Mouse (Mus musculus): ENCODE data around the gene Gstm3. TPM values are rescaled to one million over a fixed set of nuclear protein-coding genes. Genes with fewer than 3 reads are reported as not detected.
A peak's percentile ranks its signal among the peaks of the same experiment; 100 is the strongest.
"Not testable (repeated sequence)": the region's sequence is repeated elsewhere in the genome, so short reads cannot be mapped to it uniquely, and the experiment has no call there.

Gstm3 gene
- polyA plus RNA-seq, 1 experiment from 2014 or later = 0.17 TPM

DNA sequence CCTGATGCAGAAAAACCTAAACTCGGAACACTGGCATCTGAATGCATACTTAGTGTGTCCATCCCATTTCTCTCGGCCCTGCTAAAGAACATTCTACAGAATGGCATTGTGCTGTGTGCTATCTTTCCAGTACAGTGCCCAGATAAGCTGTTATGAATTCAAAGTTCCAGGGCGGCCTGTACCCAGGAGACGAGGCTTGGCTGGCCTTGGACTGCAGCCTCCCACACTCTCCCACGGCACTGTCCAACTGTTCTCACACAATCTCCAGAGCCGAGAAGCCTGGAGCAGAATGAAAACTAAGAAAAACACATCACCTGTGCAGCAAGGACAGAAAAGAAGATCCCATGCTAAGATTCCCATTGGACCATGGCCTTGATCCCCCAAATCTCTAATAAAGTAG, 13.6 kb upstream of the Gstm3 start:
- DNase-seq (ENCODE audit: low spot score) (no peak), ATAC-seq (replicated peaks; ENCODE audit: low FRiP score, low read depth) (no peak)
- no peak overlapping the region; the same call in 1 of the 2 replicates for H3K27ac ChIP-seq
- H3K36me3 ChIP-seq (ENCODE audit: insufficient read depth, low read length) = no peaks in the 10 kb centered on the region
- no peaks in the 10 kb centered on the region for H3K27me3 ChIP-seq (ENCODE audit: insufficient read depth, low read length)
- 56% methylated on average over 6 of the region's 6 CpGs for WGBS
- no peak for TF ChIP-seq CTCF (IDR thresholded peaks at IDR 0.05; ENCODE audit: low read depth)
- H3K4me3 ChIP-seq (replicated peaks; ENCODE audit: low read depth, low read length) = no peak overlapping the region
- H3K9ac ChIP-seq (ENCODE audit: low read depth, low read length) = no peak overlapping the region
- peaks cover 4% of the 10 kb centered on the region; the same call in 1 of the 2 replicates for H3K4me1 ChIP-seq (replicated peaks; ENCODE audit: insufficient read depth, low read length)
- H3K4me2 ChIP-seq (ENCODE audit: low read length) = no peak overlapping the region
- no peaks in the 10 kb centered on the region for H3K9me3 ChIP-seq (replicated peaks; ENCODE audit: low read length)

DNA sequence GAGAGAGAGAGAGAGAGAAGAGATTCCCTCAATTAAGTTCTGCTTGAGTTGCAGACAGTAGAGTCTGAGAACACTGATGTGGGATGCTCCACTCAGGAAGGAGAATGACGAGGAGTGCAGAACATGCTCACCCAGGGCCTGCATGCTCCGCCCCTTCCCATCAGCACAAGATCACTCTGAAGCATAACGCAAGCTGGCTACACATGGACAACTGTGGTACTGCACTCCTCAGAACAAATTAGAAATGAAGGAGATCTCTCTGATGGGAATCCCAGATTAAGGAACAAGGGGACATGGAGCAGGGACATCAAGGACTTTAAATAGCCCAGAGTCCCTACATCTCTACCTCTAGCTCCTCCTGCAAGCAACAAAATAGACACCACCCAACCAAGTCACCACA, 12.2 kb upstream of the Gstm3 start:
- Histone ChIP-seq H3K4me1 (replicated peaks; ENCODE audit: insufficient read depth, low read length) (peaks cover 4% of the 10 kb centered on the region; the same call in 1 of the 2 replicates), H3K27ac (no peak overlapping the region), H3K4me2 (ENCODE audit: low read length) (no peak overlapping the region), H3K9me3 (replicated peaks; ENCODE audit: low read length) (no peaks in the 10 kb centered on the region), H3K36me3 (ENCODE audit: insufficient read depth, low read length) (no peaks in the 10 kb centered on the region), H3K27me3 (ENCODE audit: insufficient read depth, low read length) (no peaks in the 10 kb centered on the region), H3K4me3 (replicated peaks; ENCODE audit: low read depth, low read length) (no peak overlapping the region), H3K9ac (ENCODE audit: low read depth, low read length) (no peak overlapping the region)
- 0 out of 2 replicates have a peak, but pooled peaks have one; percentile 45 for ATAC-seq (replicated peaks; ENCODE audit: low FRiP score, low read depth)
- 56% methylated on average over 3 of the region's 3 CpGs for WGBS
- no peak for DNase-seq (ENCODE audit: low spot score)
- TF ChIP-seq CTCF (IDR thresholded peaks at IDR 0.05; ENCODE audit: low read depth) = peak; percentile 27; the same call in 1 of the 2 replicates

DNA sequence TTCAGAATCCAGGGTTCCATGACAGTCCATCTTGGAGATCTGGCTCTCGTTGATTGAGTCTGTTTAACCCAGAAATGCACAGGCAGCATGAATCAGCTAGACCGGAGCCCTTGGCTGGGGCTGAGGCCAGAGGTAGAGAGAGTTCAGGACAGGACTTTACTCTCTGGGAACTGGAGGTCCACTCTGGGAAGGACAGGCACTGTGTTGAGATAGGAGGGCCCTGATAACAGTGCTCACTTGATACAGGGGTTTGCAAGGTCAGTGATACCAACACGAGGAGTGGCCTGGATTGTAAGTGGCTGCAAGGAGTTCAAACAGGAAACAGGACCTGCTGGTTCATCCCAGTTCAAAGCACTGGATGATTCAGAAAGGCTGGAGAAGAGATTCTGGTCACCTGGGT, 8.6 kb upstream of the Gstm3 start:
- WGBS = 66% methylated on average over 3 of the region's 3 CpGs
- H3K27ac ChIP-seq = no peak overlapping the region

DNA sequence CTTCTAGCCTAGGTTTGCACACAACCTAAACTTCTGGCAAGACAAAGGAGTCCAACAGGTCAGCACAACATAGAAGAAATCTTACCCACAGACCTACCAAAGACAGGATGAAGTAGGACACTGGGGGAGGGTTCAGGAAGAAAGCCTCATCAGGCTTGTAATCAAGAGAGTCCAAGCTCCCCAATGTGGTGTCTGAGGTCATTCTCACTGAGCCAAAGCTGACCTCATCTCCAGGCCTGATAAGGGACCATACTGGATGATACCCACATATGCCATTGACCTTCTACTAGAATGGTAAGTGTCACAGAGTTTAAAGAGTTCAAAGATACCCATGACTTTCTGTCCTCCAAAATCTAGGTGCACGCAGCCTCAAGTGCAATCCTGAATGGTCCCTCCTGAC, 5.2 kb upstream of the Gstm3 start:
- H3K27me3 ChIP-seq (ENCODE audit: insufficient read depth, low read length) = no peaks in the 10 kb centered on the region
- ATAC-seq (replicated peaks; ENCODE audit: low FRiP score, low read depth) = no peak
- 96% methylated on average over 1 of the region's 1 CpGs for WGBS

More for the DNA sequence above, 8.6 kb upstream of the Gstm3 start:
- Histone ChIP-seq H3K9ac (ENCODE audit: low read depth, low read length) (no peak overlapping the region), H3K36me3 (ENCODE audit: insufficient read depth, low read length) (no peaks in the 10 kb centered on the region), H3K4me1 (replicated peaks; ENCODE audit: insufficient read depth, low read length) (no peaks in the 10 kb centered on the region), H3K27me3 (ENCODE audit: insufficient read depth, low read length) (no peaks in the 10 kb centered on the region), H3K4me3 (replicated peaks; ENCODE audit: low read depth, low read length) (no peak overlapping the region), H3K4me2 (ENCODE audit: low read length) (no peak overlapping the region), H3K9me3 (replicated peaks; ENCODE audit: low read length) (no peaks in the 10 kb centered on the region)
- DNase-seq (ENCODE audit: low spot score) (no peak), ATAC-seq (replicated peaks; ENCODE audit: low FRiP score, low read depth) (no peak)
- no peak for TF ChIP-seq CTCF (IDR thresholded peaks at IDR 0.05; ENCODE audit: low read depth)

DNA sequence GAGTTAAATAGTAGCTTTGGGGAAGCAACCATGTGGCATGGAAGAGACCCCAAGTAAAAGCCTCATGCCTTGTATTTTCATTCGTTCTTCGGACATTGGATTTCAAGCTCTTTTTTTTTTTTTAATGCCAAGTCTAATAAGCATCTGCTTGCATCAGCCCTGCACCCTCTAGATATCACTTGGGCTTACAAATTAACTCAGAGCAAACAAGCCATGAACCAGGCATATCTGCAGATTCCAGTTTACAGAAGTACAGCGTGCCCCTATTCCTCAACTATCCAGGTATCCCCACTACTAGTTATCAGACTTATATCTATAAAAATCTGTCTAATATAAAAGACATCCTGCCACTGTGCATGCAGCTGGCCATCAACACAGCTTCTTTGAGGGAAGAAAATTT, 3.0 kb upstream of the Gstm3 start:
- Histone ChIP-seq H3K4me3 (replicated peaks; ENCODE audit: low read depth, low read length) (no peak overlapping the region), H3K9me3 (replicated peaks; ENCODE audit: low read length) (no peaks in the 10 kb centered on the region), H3K4me1 (replicated peaks; ENCODE audit: insufficient read depth, low read length) (no peaks in the 10 kb centered on the region), H3K27ac (no peak overlapping the region), H3K36me3 (ENCODE audit: insufficient read depth, low read length) (no peaks in the 10 kb centered on the region), H3K4me2 (ENCODE audit: low read length) (no peak overlapping the region), H3K27me3 (ENCODE audit: insufficient read depth, low read length) (no peaks in the 10 kb centered on the region), H3K9ac (ENCODE audit: low read depth, low read length) (no peak overlapping the region)
- WGBS = 88% methylated on average over 3 of the region's 3 CpGs
- DNase-seq (ENCODE audit: low spot score) (no peak), ATAC-seq (replicated peaks; ENCODE audit: low FRiP score, low read depth) (no peak)
- no peak for TF ChIP-seq CTCF (IDR thresholded peaks at IDR 0.05; ENCODE audit: low read depth)

More for the DNA sequence above, 5.2 kb upstream of the Gstm3 start:
- no peak overlapping the region for H3K4me3 ChIP-seq (replicated peaks; ENCODE audit: low read depth, low read length)
- no peak overlapping the region for H3K9ac ChIP-seq (ENCODE audit: low read depth, low read length)
- DNase-seq (ENCODE audit: low spot score) = no peak
- no peak overlapping the region for H3K27ac ChIP-seq
- no peaks in the 10 kb centered on the region for H3K4me1 ChIP-seq (replicated peaks; ENCODE audit: insufficient read depth, low read length)
- H3K36me3 ChIP-seq (ENCODE audit: insufficient read depth, low read length) = no peaks in the 10 kb centered on the region
- H3K9me3 ChIP-seq (replicated peaks; ENCODE audit: low read length) = no peaks in the 10 kb centered on the region
- no peak for TF ChIP-seq CTCF (IDR thresholded peaks at IDR 0.05; ENCODE audit: low read depth)
- no peak overlapping the region for H3K4me2 ChIP-seq (ENCODE audit: low read length)

DNA sequence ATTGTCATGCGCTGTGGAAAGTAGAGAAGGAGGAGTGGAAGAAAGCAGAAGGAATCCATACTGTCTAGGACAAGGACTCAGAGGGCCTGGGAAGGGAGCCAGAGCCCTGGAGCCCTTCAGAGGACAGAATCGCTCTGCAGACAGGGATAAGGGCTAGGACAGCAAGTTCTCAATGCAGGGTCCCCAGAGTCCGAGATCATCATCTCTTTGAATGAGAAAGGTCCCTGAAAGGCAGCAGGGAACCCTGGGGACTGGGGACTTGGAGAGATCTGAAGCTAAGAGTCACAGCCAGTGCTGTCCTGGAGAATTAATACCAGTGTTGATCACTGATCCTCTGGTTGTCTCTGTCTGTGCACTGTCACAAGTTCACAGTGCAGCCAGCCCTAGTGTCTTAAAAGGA, 2.0 kb upstream of the Gstm3 start:
- not testable (repeated sequence) for H3K27me3 ChIP-seq (ENCODE audit: insufficient read depth, low read length); ATAC-seq (replicated peaks; ENCODE audit: low FRiP score, low read depth)
- 51% methylated on average over 3 of the region's 3 CpGs for WGBS

DNA sequence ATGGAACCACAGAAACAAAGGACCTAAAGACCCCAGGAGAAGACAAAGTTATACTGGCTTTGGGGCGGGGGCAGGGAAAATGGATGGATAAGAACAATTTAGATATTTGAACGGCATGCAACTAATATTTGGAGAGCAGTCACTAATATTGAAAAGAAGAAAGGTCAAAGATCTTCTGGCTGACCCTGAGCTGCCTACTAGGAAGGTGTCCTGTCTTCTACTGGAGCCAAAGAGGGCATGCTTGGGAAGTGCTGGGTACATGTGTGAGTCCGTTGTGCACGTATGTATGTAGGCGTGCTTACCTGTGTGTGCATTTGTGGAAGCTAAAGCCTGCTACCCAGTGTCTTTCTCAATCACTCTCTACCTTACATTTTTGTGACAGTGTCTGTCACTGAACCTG, 2.5 kb downstream of the Gstm3 start:
- no peaks in the 10 kb centered on the region for H3K36me3 ChIP-seq (ENCODE audit: insufficient read depth, low read length)
- H3K27ac ChIP-seq = no peak overlapping the region
- WGBS = 95% methylated on average over 5 of the region's 5 CpGs
- H3K4me3 ChIP-seq (replicated peaks; ENCODE audit: low read depth, low read length) = no peak overlapping the region
- no peak overlapping the region for H3K4me2 ChIP-seq (ENCODE audit: low read length)
- TF ChIP-seq CTCF (IDR thresholded peaks at IDR 0.05; ENCODE audit: low read depth) = no peak
- no peaks in the 10 kb centered on the region for H3K4me1 ChIP-seq (replicated peaks; ENCODE audit: insufficient read depth, low read length)
- H3K9me3 ChIP-seq (replicated peaks; ENCODE audit: low read length) = no peaks in the 10 kb centered on the region
- H3K9ac ChIP-seq (ENCODE audit: low read depth, low read length) = no peak overlapping the region
- H3K27me3 ChIP-seq (ENCODE audit: insufficient read depth, low read length) = no peaks in the 10 kb centered on the region
- ATAC-seq (replicated peaks; ENCODE audit: low FRiP score, low read depth) (no peak), DNase-seq (ENCODE audit: low spot score) (no peak)

More for the DNA sequence above, 2.0 kb upstream of the Gstm3 start:
- H3K36me3 ChIP-seq (ENCODE audit: insufficient read depth, low read length); DNase-seq (ENCODE audit: low spot score); H3K9me3 ChIP-seq (replicated peaks; ENCODE audit: low read length); H3K4me3 ChIP-seq (replicated peaks; ENCODE audit: low read depth, low read length); H3K4me2 ChIP-seq (ENCODE audit: low read length); H3K4me1 ChIP-seq (replicated peaks; ENCODE audit: insufficient read depth, low read length); H3K27ac ChIP-seq; H3K9ac ChIP-seq (ENCODE audit: low read depth, low read length): not testable (repeated sequence)

All from kidney, postnatal 0 days (tissue).